Mouse (Mus musculus) ES-E14 (cell line): ENCODE measurements around the gene Dnpep. TPM values are rescaled to one million over a fixed set of nuclear protein-coding genes. Genes with fewer than 3 reads are reported as not detected.
A peak's percentile ranks its signal among the peaks of the same experiment; 100 is the strongest.

Experiments used
- DNase-seq: peaks from one replicate; pipeline ENCODE4 v3.0.0-alpha.2; 2013; ENCODE audit warnings: low read depth, low spot score
- H3K27ac ChIP-seq: 2 replicates; pipeline ENCODE4 v1.5.1; 2012; ENCODE audit warnings: low read depth, mild to moderate bottlenecking, low read length, moderate library complexity, mixed read lengths; ENCODE audit not compliant: poor library complexity, insufficient read depth, severe bottlenecking
- H3K36me3 ChIP-seq: 2 replicates; pipeline ENCODE4 v1.6.1; 2012; ENCODE audit warnings: mild to moderate bottlenecking, low read length, moderate library complexity, mixed read lengths; ENCODE audit not compliant: control insufficient read depth, poor library complexity, insufficient read depth, severe bottlenecking
- H3K4me1 ChIP-seq, 2 experiments: fragments of 150-350 bp in 1 of 2; sonication (generic) in 1 of 2; 2 replicates each; pipeline ENCODE4 v1.6.1; 2012; ENCODE audit warnings: low read length in 2 of 2, mild to moderate bottlenecking in 1 of 2, mixed read lengths in 1 of 2; ENCODE audit not compliant: control insufficient read depth in 2 of 2, insufficient read depth in 2 of 2, poor library complexity in 1 of 2
- H3K4me3 ChIP-seq, 2 experiments: fragments of 150-350 bp in 1 of 2; sonication (generic) in 1 of 2; 2 replicates each; pipeline ENCODE4 v1.5.1; 2012; ENCODE audit warnings: low read length in 2 of 2, low read depth in 1 of 2, mild to moderate bottlenecking in 1 of 2, mixed read lengths in 1 of 2; ENCODE audit not compliant: insufficient read depth in 1 of 2, poor library complexity in 1 of 2, severe bottlenecking in 1 of 2
- H3K9ac ChIP-seq: 2 replicates; pipeline ENCODE4 v1.6.1; 2012; ENCODE audit warnings: low read depth, mild to moderate bottlenecking, low read length, mixed read lengths; ENCODE audit not compliant: poor library complexity, insufficient read depth, severe bottlenecking
- H3K9me3 ChIP-seq: fragments of 150-350 bp; sonication (generic); 2 replicates; pipeline ENCODE4 v1.6.1; 2012; ENCODE audit warnings: low read depth, mild to moderate bottlenecking, low read length; ENCODE audit not compliant: control insufficient read depth, insufficient read depth
- CHD2 ChIP-seq: IDR thresholded peaks from 2 replicates; pipeline ENCODE4 v1.6.1; 2014; ENCODE audit warnings: mild to moderate bottlenecking, low read depth, low read length, inconsistent platforms
- HCFC1 ChIP-seq: IDR thresholded peaks from 2 replicates; pipeline ENCODE4 v1.6.1; 2012; ENCODE audit warnings: low read length, inconsistent platforms, borderline replicate concordance; ENCODE audit not compliant: insufficient read depth
- MAFK ChIP-seq: IDR thresholded peaks from 2 replicates; pipeline ENCODE4 v1.6.1; 2014; ENCODE audit warnings: mild to moderate bottlenecking, low read depth, low read length, inconsistent platforms; ENCODE audit not compliant: insufficient read depth
- ZC3H11A ChIP-seq: IDR thresholded peaks from 2 replicates; pipeline ENCODE4 v1.6.1; 2012; ENCODE audit warnings: low read depth, mild to moderate bottlenecking, inconsistent platforms, low read length, borderline replicate concordance
- ZNF384 ChIP-seq: IDR thresholded peaks from 2 replicates; pipeline ENCODE4 v1.6.1; 2012; ENCODE audit warnings: low read depth, low read length, inconsistent platforms
- in situ Hi-C, 2 experiments: fragments of 600-800 bp; cut with MboI; formaldehyde crosslinking; loops; one replicate each; pipeline ENCODE4 v1.15.1; 2025; ENCODE audit warnings: low sequenced_read_pairs in 2 of 2, inconsistent platforms in 1 of 2; ENCODE audit not compliant: unreplicated experiment in 2 of 2
- total RNA-seq: library from RNA; depleted of rRNA; stranded (reverse); fragments of 300-350 nt; gene quantifications from 2 replicates; pipeline ENCODE4 v1.2.3, GENCODE M21; 2012

Gene Dnpep
- total RNA-seq, 1 experiment = 75.5 TPM

DNA sequence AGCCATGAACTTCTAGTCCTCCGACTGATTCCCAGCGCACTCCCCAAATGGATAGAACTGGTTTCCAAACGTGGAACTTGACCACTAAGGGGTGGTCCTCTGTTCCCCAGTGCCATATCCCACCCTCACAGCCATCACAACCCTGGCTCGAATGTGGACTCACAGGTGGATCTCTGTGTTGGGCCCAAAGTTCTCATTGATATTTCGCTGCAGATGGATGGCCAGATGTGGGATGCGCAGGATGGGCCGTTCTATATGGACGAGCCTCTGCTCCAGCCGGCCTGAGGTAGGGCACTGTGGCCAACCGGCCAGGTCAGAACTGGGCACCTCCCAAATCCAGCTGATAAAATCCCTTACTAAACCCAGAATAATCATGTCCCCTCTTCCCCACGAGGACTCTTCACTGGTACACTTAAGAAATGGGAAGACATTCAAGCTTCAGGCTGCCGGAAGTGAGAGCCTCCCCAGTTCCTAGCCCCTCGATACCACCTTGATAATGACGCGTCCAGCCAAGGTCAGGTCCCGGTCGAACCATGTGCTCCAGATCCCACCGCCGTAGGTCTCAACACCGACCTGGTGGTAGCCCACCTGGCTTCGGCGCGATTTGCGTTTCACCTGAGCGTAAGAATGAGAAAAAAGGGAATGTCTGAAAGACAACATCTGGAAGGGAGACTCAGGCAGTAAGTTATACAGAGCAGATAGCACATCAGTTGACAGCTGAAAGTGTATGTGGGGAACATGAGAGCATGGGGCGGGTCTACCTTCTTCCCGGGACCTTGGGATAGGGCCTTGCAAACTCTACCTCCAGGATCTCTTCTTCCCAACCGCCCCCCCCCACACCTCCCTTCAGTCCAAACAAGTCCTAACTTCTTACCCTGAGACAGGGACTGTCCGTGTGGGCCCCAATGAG, 2.1 kb downstream of the Dnpep start:
- H3K4me1 ChIP-seq = peaks cover 0 to 3% of the 10 kb centered on the region in 2 experiments; a peak in 1 of 4 replicates
- no peaks in the 10 kb centered on the region for H3K9me3 ChIP-seq
- TF ChIP-seq ZNF384 (no peak), ZC3H11A (no peak), HCFC1 (no peak), CHD2 (no peak), MAFK (no peak)
- DNase-seq = no peak
- peak overlapping the region; percentile 87 to 98 for H3K4me3 ChIP-seq
- peak overlapping the region; percentile 75 for H3K9ac ChIP-seq
- no peak overlapping the region for H3K27ac ChIP-seq
- H3K36me3 ChIP-seq = peaks cover 26% of the 10 kb centered on the region
- in situ Hi-C loops = no loop called here

DNA sequence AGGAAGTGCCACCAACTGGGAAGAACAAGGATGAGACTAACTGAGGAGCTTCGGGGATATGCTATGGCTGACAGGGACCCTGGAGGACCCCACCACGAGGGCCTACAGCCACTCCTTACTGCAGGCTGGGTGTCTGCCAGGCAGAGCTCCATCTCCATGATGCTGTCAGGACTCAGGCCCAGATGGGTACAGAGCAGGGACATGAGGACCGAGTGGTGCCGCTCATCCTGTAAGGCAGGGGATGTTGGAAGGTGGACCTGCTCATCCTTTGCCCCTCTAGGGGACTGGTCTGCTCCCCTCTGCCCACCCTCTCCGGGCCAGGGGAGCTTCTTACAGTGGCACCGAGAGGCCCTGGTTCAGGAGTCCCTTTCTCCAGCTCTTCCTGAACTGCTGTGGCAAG, 2.8 kb downstream of the Dnpep start:
- Histone ChIP-seq H3K36me3 (peaks cover 27% of the 10 kb centered on the region), H3K4me3 (no peak overlapping the region), H3K9ac (no peak overlapping the region), H3K27ac (no peak overlapping the region), H3K9me3 (no peaks in the 10 kb centered on the region), H3K4me1 (peaks cover 0 to 3% of the 10 kb centered on the region in 2 experiments; a peak in 1 of 4 replicates)
- in situ Hi-C loops = no loop called here
- TF ChIP-seq MAFK (no peak), ZNF384 (no peak), CHD2 (no peak), ZC3H11A (no peak), HCFC1 (no peak)
- no peak for DNase-seq

DNA sequence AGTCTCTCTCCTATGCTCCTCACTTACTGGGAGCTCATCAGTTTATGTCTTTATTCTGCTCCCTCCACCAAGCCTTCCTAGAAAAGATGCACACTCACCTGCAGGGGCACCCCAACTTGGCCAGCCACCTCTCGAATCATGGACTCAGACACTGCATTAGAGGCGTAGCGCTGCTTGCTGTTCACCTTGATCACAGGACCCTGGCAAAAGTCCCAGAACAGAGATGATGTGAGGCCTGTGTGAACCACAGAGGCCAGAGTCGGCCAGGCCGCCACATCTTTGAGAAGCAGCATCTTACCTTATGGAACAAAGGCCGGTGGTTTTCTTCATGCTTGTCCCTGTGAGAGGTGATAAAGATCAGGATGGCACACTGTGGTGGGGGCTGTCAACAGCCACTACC, 6.1 kb downstream of the Dnpep start:
- Histone ChIP-seq H3K4me3 (no peak overlapping the region), H3K36me3 (peaks cover 33% of the 10 kb centered on the region), H3K9ac (no peak overlapping the region), H3K9me3 (no peaks in the 10 kb centered on the region), H3K4me1 (peaks cover 0 to 3% of the 10 kb centered on the region in 2 experiments; a peak in 1 of 4 replicates), H3K27ac (no peak overlapping the region)
- no peak for DNase-seq
- in situ Hi-C loops = no loop called here
- no peak for TF ChIP-seq CHD2
- TF ChIP-seq ZC3H11A = no peak
- TF ChIP-seq HCFC1 = no peak
- TF ChIP-seq MAFK = no peak
- no peak for TF ChIP-seq ZNF384

DNA sequence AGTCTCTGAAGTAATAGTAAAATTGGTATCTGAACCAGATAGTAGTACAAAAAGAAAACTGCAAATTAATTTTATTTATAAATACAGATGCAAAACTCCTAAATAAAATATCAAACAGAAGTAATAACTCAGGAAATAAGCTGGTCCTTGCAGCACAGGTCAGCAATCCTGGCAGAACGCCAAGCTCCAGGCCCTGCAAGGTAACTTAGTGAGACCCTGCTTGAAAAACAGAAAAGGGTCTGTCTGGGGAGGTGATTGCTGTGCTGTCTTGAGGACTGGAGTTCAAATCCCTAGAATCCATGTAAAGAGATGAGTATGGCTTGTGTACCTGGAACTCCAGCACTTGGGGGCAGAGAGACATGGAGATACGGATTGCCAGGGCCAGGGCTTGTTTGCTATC, 13.1 kb downstream of the Dnpep start:
- TF ChIP-seq CHD2 (no peak), ZNF384 (no peak), HCFC1 (no peak), ZC3H11A (no peak), MAFK (no peak)
- H3K9ac ChIP-seq = no peak overlapping the region
- peaks cover 6% of the 10 kb centered on the region; the same call in 1 of the 2 replicates for H3K36me3 ChIP-seq
- in situ Hi-C loops = no loop called here
- H3K4me3 ChIP-seq = no peak overlapping the region
- no peaks in the 10 kb centered on the region for H3K4me1 ChIP-seq
- no peaks in the 10 kb centered on the region for H3K9me3 ChIP-seq
- H3K27ac ChIP-seq = no peak overlapping the region
- DNase-seq = no peak
